Mouse (Mus musculus) CD8-positive naive resting alpha-beta T cell, adult 2 months (primary cell): ENCODE data around the gene Pah.

Experiments
- DNase-seq, 2 experiments: peaks; one replicate each; pipeline ENCODE4 v3.0.0; 2022; ENCODE audit warnings: low read depth in 2 of 2, low spot score in 2 of 2

Gene Pah

DNA sequence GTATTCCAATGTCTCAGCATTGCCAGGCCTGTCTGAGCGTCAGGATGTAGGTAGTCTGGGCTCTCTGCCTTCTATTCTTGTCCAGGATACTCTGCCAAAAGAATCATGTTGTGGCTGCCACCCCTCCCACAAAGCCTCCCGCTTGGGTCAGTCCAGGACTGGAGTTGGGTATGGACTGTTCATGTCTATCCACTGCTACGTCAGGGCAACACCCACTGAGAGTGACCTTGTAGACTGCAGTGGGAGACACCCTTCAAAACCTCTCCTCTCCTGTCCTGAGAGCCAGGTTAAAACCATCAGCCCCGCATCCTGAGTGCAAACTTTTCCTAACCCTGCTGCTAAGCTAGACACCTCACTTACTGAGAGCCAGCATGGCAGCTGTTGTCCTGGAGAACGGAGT lies at the start of gene Pah:
TSS of gene Pah (plus strand) at position 150 of the 400 bp plus-strand sequence.
- DNase-seq = no peak

GRCm38 (mm10) chr10:87473475-87474131 lies 48.0 kb upstream of the Pah start:
- DNase-seq = no peak

GRCm38 (mm10) chr10:87474971-87475370 lies 46.6 kb upstream of the Pah start:
- no peak for DNase-seq

- no peak for DNase-seq
These were observed 43.7 kb upstream of the Pah start for GRCm38 (mm10) chr10:87477895-87478294.

DNA sequence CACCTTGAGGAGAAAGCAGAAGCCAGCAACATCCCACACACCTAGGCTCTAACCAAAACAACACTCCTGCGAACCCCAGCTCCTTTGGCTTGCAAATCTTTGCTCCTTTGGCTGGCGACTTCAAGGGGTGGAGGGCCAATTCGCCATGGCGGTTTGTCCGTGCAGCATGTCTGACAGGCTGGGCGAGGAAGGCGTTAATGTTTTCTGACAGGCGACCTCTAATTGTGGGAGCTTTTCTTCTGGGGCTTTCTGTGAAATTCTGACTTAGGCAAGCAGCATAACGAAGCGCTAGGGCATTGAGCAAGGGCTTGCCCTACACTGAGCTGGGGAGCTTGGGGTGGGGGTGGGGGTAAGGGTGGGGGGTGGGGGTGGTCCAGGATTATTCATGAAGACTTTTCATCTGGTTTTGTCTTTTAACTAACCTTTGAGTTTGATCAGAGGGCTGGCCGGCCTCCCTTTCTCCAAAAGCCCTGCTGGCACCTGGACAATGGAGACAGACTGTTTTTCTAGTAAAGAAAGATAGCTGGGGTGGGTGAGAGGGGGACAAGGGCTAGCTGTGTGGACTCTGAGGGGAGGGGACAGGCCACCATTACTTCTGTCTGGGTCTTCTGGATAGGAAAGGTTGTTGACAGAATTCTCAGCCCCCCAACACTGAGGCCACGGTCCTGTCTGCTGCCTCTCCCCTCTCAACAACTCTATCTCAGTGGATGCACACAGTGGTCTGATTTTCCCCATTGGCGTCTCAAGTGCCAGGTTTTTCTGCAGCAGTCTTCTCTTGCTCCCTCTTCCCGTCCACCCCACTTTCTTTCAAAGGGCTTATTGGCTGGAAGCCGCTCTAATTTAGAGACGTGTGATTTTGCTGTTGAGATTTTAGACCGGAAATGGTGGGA lies 36.5 kb upstream of the Pah start:
- DNase-seq = no peak

DNA sequence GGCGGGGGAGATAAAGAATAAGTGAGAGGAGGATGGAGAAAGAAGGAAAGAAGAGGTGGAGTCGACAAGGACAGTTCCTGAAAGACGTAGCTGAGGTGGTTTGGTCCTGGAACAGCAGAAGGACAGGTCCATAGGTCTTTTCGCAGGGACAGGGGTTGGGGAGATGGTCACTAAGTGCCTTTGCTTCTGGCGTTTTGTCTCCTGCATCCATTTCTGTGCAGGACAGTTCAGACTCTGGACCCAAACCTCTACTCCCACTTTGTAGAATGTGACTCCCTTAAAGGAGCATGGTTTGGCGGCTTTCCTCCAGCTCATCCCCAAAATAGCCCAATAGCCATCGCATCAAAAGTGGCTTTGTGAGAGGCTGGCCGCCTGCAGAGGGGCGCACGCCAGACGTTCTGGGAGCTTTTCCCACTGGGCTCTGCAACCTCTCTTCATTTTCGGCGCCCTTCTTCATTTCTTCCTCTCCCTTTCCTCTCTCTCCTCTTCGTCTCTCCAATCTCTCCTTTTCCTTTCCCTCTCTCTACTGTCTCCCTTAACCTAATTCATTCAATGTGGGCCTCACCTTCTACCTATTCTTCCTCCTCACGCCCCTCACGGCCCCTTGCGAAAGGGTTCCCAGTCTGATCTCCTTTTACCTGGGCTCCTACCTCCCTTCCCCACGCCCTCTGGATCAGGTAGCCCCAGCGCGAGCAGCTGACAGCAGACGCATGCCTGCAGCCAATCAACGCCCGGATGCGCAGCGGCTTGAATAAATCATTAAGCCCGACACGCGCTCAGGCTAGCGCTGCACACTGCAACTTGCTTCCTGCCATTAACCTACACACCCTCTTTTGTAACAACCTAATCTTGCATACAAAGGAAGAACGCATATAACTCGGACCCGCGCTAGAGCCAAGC lies 35.6 kb upstream of the Pah start:
- no peak for DNase-seq

GRCm38 (mm10) chr10:87488429-87489145 lies 33.0 kb upstream of the Pah start:
- DNase-seq = no peak

GRCm38 (mm10) chr10:87489246-87490009 lies 32.2 kb upstream of the Pah start:
- no peak for DNase-seq

- no peak for DNase-seq
These were observed 31.3 kb upstream of the Pah start for GRCm38 (mm10) chr10:87490328-87490727.

GRCm38 (mm10) chr10:87491485-87492040 lies 30.0 kb upstream of the Pah start:
- no peak for DNase-seq

DNA sequence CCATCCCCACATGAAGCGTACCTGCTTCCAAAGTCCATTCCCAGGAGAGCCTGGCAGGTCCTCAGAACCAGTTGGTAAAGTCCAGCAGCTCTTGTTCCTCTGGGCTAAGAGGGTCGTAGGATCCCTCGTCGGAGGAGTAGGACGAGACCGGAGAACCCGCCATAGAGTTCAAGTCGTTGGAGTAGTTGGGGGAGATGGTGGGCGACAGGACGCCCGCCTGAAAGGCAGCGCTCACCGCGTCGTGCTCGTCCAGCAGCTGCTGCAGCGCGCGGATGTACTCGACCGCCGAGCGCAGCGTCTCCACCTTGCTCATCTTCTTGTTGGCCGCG lies 29.3 kb upstream of the Pah start:
- no peak for DNase-seq

- no peak for DNase-seq
These were observed 28.7 kb upstream of the Pah start for GRCm38 (mm10) chr10:87492661-87493551.

- no peak for DNase-seq
These were observed 28.0 kb upstream of the Pah start, which contains the start of gene Ascl1 for GRCm38 (mm10) chr10:87493576-87493975. Gene Ascl1, minus strand, starts transcription at chr10:87493660.

GRCm38 (mm10) chr10:87494176-87494575 lies 27.4 kb upstream of the Pah start:
- no peak for DNase-seq

DNA sequence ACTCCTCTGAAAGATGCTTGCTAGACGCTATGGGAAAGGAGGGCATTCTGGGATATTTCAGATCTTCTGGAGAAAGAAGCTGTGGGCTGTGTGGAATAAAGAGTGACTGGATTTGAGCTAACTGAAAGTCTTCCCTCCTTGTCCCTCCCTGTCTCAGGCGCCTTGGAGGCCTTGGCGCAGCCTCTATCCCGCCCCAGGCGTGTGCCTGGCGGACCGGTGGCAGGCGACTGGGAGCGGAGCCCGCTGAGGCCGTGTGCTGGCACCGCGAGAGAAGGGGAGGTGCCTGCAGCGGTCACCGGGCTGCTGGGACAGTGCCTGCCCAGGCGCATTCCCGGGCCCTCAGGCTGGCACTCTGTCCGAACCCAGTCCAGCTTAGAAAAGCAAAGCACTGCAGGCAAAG lies 27.0 kb upstream of the Pah start:
- no peak for DNase-seq

DNA sequence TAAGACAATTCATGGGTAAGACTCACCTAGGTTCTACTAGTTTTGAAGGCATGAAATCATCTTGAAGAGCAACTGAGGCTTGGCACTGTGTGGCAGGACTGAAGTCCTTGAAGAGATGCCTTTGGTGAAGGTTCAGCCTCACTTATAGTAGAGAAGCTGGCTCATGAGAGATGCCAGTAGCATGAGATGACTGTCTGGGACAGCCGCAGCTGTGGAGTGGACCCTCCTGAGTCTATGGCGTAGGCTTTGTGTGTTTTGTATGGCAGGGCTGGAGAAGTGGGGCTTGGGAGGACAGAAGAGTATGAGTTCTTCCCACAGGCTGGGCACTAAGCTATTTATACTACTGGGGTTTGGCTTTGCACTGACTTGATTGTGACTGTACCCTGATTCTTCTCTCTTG lies 24.5 kb upstream of the Pah start:
- DNase-seq = no peak

DNA sequence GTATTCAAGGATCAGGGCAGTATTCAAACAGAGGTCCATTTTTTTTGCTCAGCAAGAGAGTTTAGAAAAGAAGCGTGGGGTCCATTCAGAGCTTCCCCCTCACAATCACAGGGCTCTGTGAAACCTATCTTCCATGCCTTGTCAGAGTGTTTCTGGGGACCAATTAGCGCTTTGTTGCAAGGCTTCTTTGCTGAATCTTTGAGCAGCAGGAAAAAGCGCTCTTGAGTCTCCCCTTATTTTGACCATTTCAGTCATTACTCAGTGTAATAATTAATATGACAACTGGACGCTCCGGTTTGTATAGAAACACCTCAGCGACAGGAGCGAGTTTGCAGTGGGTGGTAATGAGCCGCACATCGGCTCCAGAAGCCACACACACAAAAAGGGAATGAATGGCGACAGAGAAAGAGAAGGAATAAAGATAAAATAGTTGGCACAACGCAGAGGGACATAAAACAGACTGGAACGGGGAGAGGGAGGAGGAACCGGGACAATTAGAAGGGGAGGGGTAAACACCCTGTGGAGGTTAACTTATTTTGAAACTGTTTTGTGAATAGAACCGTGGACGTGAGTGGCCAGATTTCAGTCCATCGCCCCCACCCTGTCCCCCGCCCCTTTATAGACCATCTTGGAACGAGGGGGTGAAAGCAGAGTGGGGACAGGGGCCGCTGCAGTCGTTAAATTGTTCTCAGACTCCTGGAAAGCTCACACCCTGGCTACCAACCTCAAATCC lies 20.5 kb upstream of the Pah start:
- no peak for DNase-seq

- no peak for DNase-seq
These were observed 19.9 kb upstream of the Pah start for GRCm38 (mm10) chr10:87501659-87502042.
